Mouse (Mus musculus) left cerebral cortex, postnatal 36 days (tissue): Measurements from ENCODE around the gene Mastl. TPM values are rescaled to one million over a fixed set of nuclear protein-coding genes. Genes with fewer than 3 reads are reported as not detected.

Experiments used
- DNase-seq, 2 experiments: peaks; one replicate each; pipeline ENCODE4 v3.0.0; 2021 to 2022; ENCODE audit warnings: low spot score in 2 of 2, mixed read lengths in 1 of 2
- intact Hi-C: fragments of 180-260 bp; cut with DNase I; formaldehyde crosslinking; loops from one replicate; pipeline ENCODE4 v1.15.1; 2025
- total RNA-seq, 2 experiments: library from RNA; stranded (reverse); gene quantifications; 2 replicates each; pipeline ENCODE4 v1.2.3; 2021

The Mastl gene
- total RNA-seq, 2 experiments from 2014 or later: 1.1 TPM

GRCm38 (mm10) chr2:23068370-23068737 lies 87.5 kb downstream of the Mastl start:
- intact Hi-C loops: loop anchor here (1.0 to 2.0 kb wide), 2 partner anchors 28 to 88 kb away; partner anchors contain the start of genes Abi1, Mastl and Yme1l1
- DNase-seq: no peak

- intact Hi-C loops: loop anchor here (1.0 to 2.0 kb wide), 2 partner anchors 27 to 89 kb away; partner anchors contain the start of genes Abi1, Mastl and Yme1l1
- peak; percentile 95 to 97 for DNase-seq
Measured at GRCm38 (mm10) chr2:23067552-23068369, 88.1 kb downstream of the Mastl start, which contains the start of gene Acbd5. Gene Acbd5, plus strand, starts transcription at chr2:23068167.

Other genes with a start within 250 kb of the Mastl start
- 100 to 1,000 TPM; 143 to 145 TPM for gene Abi1, start 115.8 kb downstream of the Mastl start, total RNA-seq
- gene Acbd5, start 87.9 kb downstream of the Mastl start, total RNA-seq: 10 to 100 TPM; 72.6 to 78.9 TPM
- gene Yme1l1, start 345 bp upstream of the Mastl start, total RNA-seq: 10 to 100 TPM; 74.2 to 97.1 TPM
- under 1 TPM; 0.27 to 0.39 TPM for gene 4931423N10Rik, start 51.5 kb upstream of the Mastl start, total RNA-seq
- 1 to 10 TPM; 2.3 to 3.0 TPM for gene Nxph2, start 165.2 kb upstream of the Mastl start, total RNA-seq